Mouse (Mus musculus): ENCODE data around the gene Flvcr2. TPM values are rescaled to one million over a fixed set of nuclear protein-coding genes. Genes with fewer than 3 reads are reported as not detected.

The Flvcr2 gene
- total RNA-seq, 1 experiment = 6.7 TPM

DNA sequence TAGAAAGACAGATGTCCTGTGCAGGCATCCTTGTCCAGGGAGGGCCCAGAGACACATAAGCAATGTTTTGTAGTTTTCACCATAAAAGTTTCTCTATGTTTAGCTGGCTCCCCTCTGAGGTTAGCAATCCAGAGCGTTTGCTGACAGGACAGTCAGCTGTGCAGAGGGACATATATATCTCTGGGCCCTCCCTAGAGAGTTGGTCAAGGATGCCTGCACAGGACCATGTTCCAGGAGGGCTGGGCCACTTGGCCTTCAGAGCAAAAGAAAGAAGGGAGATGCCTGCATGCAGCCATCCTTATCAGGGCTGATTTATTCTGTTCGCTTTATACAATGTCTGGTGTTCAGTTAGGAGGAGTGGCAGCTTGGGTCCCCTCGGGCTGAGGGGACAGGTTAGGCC lies 10.1 kb downstream of the Flvcr2 start:
- H3K36me3 ChIP-seq (ENCODE audit: control insufficient read depth, insufficient read depth, low read length, poor library complexity, severe bottlenecking) = no peaks in the 10 kb centered on the region

DNA sequence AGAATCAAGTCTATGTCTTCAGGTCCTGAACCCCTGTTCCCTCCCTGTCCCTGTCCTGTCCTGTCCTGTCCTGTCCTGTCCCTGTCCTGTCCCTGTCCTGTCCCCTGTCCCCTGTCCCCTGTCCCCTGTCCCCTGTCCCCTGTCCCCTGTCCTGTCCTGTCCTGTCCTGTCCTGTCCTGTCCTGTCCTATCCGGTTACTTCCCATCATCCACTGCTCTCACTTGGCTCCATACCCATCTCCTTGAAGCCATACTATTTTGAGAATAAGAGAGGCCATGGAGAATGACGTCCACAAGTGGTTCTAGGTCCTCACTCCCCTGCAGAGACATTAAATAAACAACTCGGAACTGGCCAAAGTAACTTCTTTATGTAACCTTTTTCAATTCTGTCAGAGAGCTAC lies 10.7 kb downstream of the Flvcr2 start:
- in situ Hi-C loops (cut with MboI; ENCODE audit: low sequenced_read_pairs in 2 of 2, unreplicated experiment in 2 of 2) = no loop called here
- no peak overlapping the region for H3K27ac ChIP-seq (ENCODE audit: insufficient read depth, low read depth, low read length, poor library complexity, severe bottlenecking)
- no peak for DNase-seq (ENCODE audit: low read depth, low spot score)
- H3K9ac ChIP-seq (ENCODE audit: insufficient read depth, low read depth, low read length, poor library complexity, severe bottlenecking) = no peak overlapping the region
- H3K36me3 ChIP-seq (ENCODE audit: control insufficient read depth, insufficient read depth, low read length, poor library complexity, severe bottlenecking) = no peaks in the 10 kb centered on the region
- TF ChIP-seq CHD2 (IDR thresholded peaks at IDR 0.05; ENCODE audit: low read depth, low read length) = no peak
- no peak overlapping the region for H3K4me3 ChIP-seq (ENCODE audit: insufficient read depth in 1 of 2, low read depth in 1 of 2, low read length in 2 of 2, poor library complexity in 1 of 2, severe bottlenecking in 1 of 2)
- peaks cover 0 to 5% of the 10 kb centered on the region in 2 experiments; a peak in 3 of 4 replicates for H3K4me1 ChIP-seq (ENCODE audit: control insufficient read depth in 2 of 2, insufficient read depth in 2 of 2, low read length in 2 of 2, poor library complexity in 1 of 2)
- no peaks in the 10 kb centered on the region for H3K9me3 ChIP-seq (ENCODE audit: control insufficient read depth, insufficient read depth, low read depth, low read length)

More for the DNA sequence above, 10.1 kb downstream of the Flvcr2 start:
- Histone ChIP-seq H3K9me3 (ENCODE audit: control insufficient read depth, insufficient read depth, low read depth, low read length) (no peaks in the 10 kb centered on the region), H3K27ac (ENCODE audit: insufficient read depth, low read depth, low read length, poor library complexity, severe bottlenecking) (no peak overlapping the region), H3K4me1 (ENCODE audit: control insufficient read depth in 2 of 2, insufficient read depth in 2 of 2, low read length in 2 of 2, poor library complexity in 1 of 2) (peaks cover 0 to 5% of the 10 kb centered on the region in 2 experiments; a peak in 3 of 4 replicates), H3K4me3 (ENCODE audit: insufficient read depth in 1 of 2, low read depth in 1 of 2, low read length in 2 of 2, poor library complexity in 1 of 2, severe bottlenecking in 1 of 2) (no peak overlapping the region), H3K9ac (ENCODE audit: insufficient read depth, low read depth, low read length, poor library complexity, severe bottlenecking) (no peak overlapping the region)
- in situ Hi-C loops (cut with MboI; ENCODE audit: low sequenced_read_pairs in 2 of 2, unreplicated experiment in 2 of 2) = no loop called here
- TF ChIP-seq MAFK (IDR thresholded peaks at IDR 0.05; ENCODE audit: insufficient read depth, low read depth, low read length) (no peak), HCFC1 (IDR thresholded peaks at IDR 0.05; ENCODE audit: borderline replicate concordance, insufficient read depth, low read length) (no peak), ZNF384 (IDR thresholded peaks at IDR 0.05; ENCODE audit: low read depth, low read length) (no peak), ZC3H11A (IDR thresholded peaks at IDR 0.05; ENCODE audit: borderline replicate concordance, low read depth, low read length) (no peak), CHD2 (IDR thresholded peaks at IDR 0.05; ENCODE audit: low read depth, low read length) (no peak)
- no peak for DNase-seq (ENCODE audit: low read depth, low spot score)

DNA sequence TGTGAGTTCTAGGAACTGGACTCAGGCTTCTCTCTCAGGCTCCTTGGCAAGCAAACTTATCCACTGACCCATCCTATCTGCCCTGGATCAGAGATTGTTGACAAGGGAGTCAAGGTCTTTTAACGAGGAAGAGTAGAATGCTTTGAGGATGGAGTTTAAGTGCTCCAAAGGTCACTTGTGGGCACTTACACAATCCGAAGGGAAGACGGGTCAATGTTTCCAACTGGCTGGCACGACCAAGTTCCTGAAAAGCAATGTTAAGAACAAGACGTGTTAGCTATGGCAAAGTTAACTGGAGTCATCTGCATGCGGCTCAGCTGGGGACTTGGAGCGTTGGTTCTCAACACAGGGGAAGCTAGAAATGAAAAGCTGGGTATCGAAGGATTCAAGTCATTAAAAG lies 12.4 kb downstream of the Flvcr2 start:
- peaks cover 0 to 5% of the 10 kb centered on the region in 2 experiments; a peak in 3 of 4 replicates for H3K4me1 ChIP-seq (ENCODE audit: control insufficient read depth in 2 of 2, insufficient read depth in 2 of 2, low read length in 2 of 2, poor library complexity in 1 of 2)
- in situ Hi-C loops (cut with MboI; ENCODE audit: low sequenced_read_pairs in 2 of 2, unreplicated experiment in 2 of 2) = no loop called here
- H3K36me3 ChIP-seq (ENCODE audit: control insufficient read depth, insufficient read depth, low read length, poor library complexity, severe bottlenecking) = no peaks in the 10 kb centered on the region
- no peak for DNase-seq (ENCODE audit: low read depth, low spot score)
- H3K27ac ChIP-seq (ENCODE audit: insufficient read depth, low read depth, low read length, poor library complexity, severe bottlenecking) = no peak overlapping the region
- no peak overlapping the region for H3K4me3 ChIP-seq (ENCODE audit: insufficient read depth in 1 of 2, low read depth in 1 of 2, low read length in 2 of 2, poor library complexity in 1 of 2, severe bottlenecking in 1 of 2)
- TF ChIP-seq HCFC1 (IDR thresholded peaks at IDR 0.05; ENCODE audit: borderline replicate concordance, insufficient read depth, low read length) = no peak
- TF ChIP-seq ZC3H11A (IDR thresholded peaks at IDR 0.05; ENCODE audit: borderline replicate concordance, low read depth, low read length) = no peak
- no peak for TF ChIP-seq CHD2 (IDR thresholded peaks at IDR 0.05; ENCODE audit: low read depth, low read length)
- TF ChIP-seq MAFK (IDR thresholded peaks at IDR 0.05; ENCODE audit: insufficient read depth, low read depth, low read length) = no peak
- no peak for TF ChIP-seq ZNF384 (IDR thresholded peaks at IDR 0.05; ENCODE audit: low read depth, low read length)
- H3K9ac ChIP-seq (ENCODE audit: insufficient read depth, low read depth, low read length, poor library complexity, severe bottlenecking) = no peak overlapping the region
- no peaks in the 10 kb centered on the region for H3K9me3 ChIP-seq (ENCODE audit: control insufficient read depth, insufficient read depth, low read depth, low read length)

DNA sequence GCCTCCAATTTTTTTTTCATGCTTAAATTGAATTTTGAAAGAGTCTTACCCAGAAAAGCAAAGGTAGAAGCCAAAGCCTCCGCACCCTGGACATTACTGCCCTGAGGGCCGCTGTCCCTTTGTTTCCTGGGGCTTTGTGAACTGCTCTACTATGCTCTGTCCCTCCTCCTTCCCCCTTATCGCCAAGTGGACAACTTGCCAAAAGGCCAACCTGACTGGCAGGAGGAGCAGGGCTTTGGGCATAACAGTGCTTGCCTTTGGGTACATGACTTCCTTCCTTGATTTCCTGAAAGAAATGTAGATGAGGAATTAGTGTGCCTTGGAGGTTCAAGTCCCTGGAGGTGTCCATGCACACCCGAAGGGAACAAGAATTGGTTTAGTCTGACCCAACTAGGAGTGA lies 15.1 kb downstream of the Flvcr2 start:
- in situ Hi-C loops (cut with MboI; ENCODE audit: low sequenced_read_pairs in 2 of 2, unreplicated experiment in 2 of 2) = no loop called here
- no peak overlapping the region for H3K27ac ChIP-seq (ENCODE audit: insufficient read depth, low read depth, low read length, poor library complexity, severe bottlenecking)
- H3K9ac ChIP-seq (ENCODE audit: insufficient read depth, low read depth, low read length, poor library complexity, severe bottlenecking) = no peak overlapping the region
- H3K9me3 ChIP-seq (ENCODE audit: control insufficient read depth, insufficient read depth, low read depth, low read length) = no peaks in the 10 kb centered on the region
- TF ChIP-seq HCFC1 (IDR thresholded peaks at IDR 0.05; ENCODE audit: borderline replicate concordance, insufficient read depth, low read length) (no peak), ZC3H11A (IDR thresholded peaks at IDR 0.05; ENCODE audit: borderline replicate concordance, low read depth, low read length) (no peak), ZNF384 (IDR thresholded peaks at IDR 0.05; ENCODE audit: low read depth, low read length) (no peak), MAFK (IDR thresholded peaks at IDR 0.05; ENCODE audit: insufficient read depth, low read depth, low read length) (no peak), CHD2 (IDR thresholded peaks at IDR 0.05; ENCODE audit: low read depth, low read length) (no peak)
- no peak overlapping the region for H3K4me3 ChIP-seq (ENCODE audit: insufficient read depth in 1 of 2, low read depth in 1 of 2, low read length in 2 of 2, poor library complexity in 1 of 2, severe bottlenecking in 1 of 2)
- DNase-seq (ENCODE audit: low read depth, low spot score) = no peak
- H3K4me1 ChIP-seq (ENCODE audit: control insufficient read depth in 2 of 2, insufficient read depth in 2 of 2, low read length in 2 of 2, poor library complexity in 1 of 2) = no peaks in the 10 kb centered on the region
- H3K36me3 ChIP-seq (ENCODE audit: control insufficient read depth, insufficient read depth, low read length, poor library complexity, severe bottlenecking) = no peaks in the 10 kb centered on the region

DNA sequence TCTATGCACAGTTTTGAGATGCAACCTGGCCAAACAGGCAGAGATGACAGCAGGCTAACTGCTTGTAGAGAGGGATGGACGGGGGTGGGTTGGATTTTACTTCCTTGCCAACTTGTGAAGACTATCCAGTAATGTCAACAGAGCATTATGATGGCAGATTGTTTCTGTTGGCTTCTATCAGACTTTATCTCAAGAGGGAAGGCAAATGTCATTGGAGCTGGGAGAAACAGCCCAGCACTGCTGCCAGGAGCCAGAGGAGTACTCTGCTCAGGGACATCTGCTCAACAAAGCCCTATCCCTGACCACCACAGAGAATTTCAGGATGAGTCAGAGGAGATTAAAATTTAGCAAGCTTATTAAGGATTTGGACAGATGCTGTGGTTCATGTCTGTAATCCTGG lies 18.3 kb downstream of the Flvcr2 start:
- H3K9me3 ChIP-seq (ENCODE audit: control insufficient read depth, insufficient read depth, low read depth, low read length) = no peaks in the 10 kb centered on the region
- in situ Hi-C loops (cut with MboI; ENCODE audit: low sequenced_read_pairs in 2 of 2, unreplicated experiment in 2 of 2) = no loop called here
- no peak overlapping the region for H3K9ac ChIP-seq (ENCODE audit: insufficient read depth, low read depth, low read length, poor library complexity, severe bottlenecking)
- TF ChIP-seq HCFC1 (IDR thresholded peaks at IDR 0.05; ENCODE audit: borderline replicate concordance, insufficient read depth, low read length) (no peak), CHD2 (IDR thresholded peaks at IDR 0.05; ENCODE audit: low read depth, low read length) (no peak)
- no peak overlapping the region for H3K4me3 ChIP-seq (ENCODE audit: insufficient read depth in 1 of 2, low read depth in 1 of 2, low read length in 2 of 2, poor library complexity in 1 of 2, severe bottlenecking in 1 of 2)
- no peak for DNase-seq (ENCODE audit: low read depth, low spot score)
- H3K36me3 ChIP-seq (ENCODE audit: control insufficient read depth, insufficient read depth, low read length, poor library complexity, severe bottlenecking) = no peaks in the 10 kb centered on the region
- no peaks in the 10 kb centered on the region for H3K4me1 ChIP-seq (ENCODE audit: control insufficient read depth in 2 of 2, insufficient read depth in 2 of 2, low read length in 2 of 2, poor library complexity in 1 of 2)
- H3K27ac ChIP-seq (ENCODE audit: insufficient read depth, low read depth, low read length, poor library complexity, severe bottlenecking) = no peak overlapping the region

All from ES-E14 (cell line).